Mouse (Mus musculus): ENCODE measurements at regions not wholly inside any gene's neighbourhood (a gene's known extent, or its start where the extent isn't known, plus 50 kb on each side); places are given as distances from the start of the nearest gene placed in this dataset.

DNA sequence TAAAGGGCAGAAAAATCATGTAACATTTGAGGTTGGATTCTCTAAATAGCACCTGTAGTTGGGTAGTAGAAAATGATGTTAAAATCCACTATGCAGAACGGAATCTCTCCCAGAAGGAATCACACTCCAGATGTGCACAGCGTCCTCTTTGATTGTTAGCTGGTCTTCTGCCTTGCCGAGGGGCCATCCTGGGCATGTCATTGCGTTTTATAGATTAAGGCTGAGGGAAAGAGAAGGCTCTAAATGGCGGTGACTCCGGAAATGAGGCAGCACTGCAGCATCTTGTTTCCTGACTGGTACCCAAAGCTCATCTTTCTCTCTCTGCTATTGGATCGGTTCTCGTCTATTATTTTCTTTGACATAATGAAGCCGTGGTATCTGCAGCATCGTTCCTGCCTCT lies 237.5 kb downstream of the Ttll7 start:
- H3K4me2 ChIP-seq (ENCODE audit: low read depth, low read length) = no peak overlapping the region

DNA sequence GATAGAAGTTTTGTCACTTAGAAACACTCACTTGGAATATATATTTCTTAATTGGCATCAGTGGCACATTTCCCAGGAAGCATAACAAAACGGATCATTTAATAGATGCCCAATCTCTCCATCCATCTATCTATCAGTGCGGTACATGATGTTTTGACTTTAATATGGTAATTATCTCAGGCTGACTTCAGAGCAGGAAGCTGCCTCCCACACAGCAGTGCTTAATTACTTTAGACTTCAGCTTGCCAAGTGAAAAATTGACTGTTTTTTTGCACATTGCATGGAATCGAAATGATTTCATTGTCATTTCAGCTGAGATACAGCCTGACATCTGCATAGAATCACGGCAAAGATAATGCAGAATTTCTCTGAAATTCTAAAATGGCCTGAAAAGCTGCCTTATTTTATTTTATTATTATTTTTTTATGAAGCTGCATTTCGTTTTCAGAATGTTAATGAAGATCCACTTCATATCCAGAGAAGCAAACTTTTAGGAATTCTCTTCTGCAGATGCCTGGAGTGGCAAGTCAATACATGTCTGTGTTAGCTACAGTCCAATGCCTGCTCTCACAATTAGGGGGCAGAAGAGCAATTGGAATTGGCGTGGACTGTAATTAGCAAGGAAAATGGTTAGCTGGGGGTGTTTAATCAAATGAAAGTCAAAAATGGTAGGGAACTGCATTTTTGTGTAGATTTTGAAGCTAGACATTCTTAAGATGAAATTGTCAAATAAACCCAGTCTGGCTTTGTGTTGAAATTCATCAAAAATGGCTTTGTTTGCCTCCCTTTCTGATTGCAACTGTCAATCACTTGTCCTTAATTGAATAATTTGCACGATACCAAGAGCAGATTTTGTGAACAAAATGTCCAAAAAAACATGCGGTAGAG lies 240.3 kb downstream of the Ttll7 start:
- Histone ChIP-seq H3K4me2 (ENCODE audit: low read depth, low read length) (no peak overlapping the region), H3K27me3 (ENCODE audit: control insufficient read depth, insufficient read depth, low read length) (no peaks in the 10 kb centered on the region), H3K4me3 (replicated peaks; ENCODE audit: low read length) (no peak overlapping the region), H3K36me3 (ENCODE audit: control insufficient read depth, insufficient read depth, low read length) (no peaks in the 10 kb centered on the region), H3K27ac (ENCODE audit: low read length) (no peak overlapping the region), H3K9ac (ENCODE audit: low read length) (no peak overlapping the region), H3K4me1 (ENCODE audit: control insufficient read depth, insufficient read depth, low read length) (no peaks in the 10 kb centered on the region), H3K9me3 (replicated peaks; ENCODE audit: control insufficient read depth, low read length) (no peaks in the 10 kb centered on the region)
- 75% methylated on average over 8 of the region's 8 CpGs for WGBS
- no peak for ATAC-seq (ENCODE audit: insufficient read depth, low FRiP score)

More for the DNA sequence above, 237.5 kb downstream of the Ttll7 start:
- no peaks in the 10 kb centered on the region for H3K9me3 ChIP-seq (replicated peaks; ENCODE audit: control insufficient read depth, low read length)
- no peaks in the 10 kb centered on the region for H3K27me3 ChIP-seq (ENCODE audit: control insufficient read depth, insufficient read depth, low read length)
- H3K4me3 ChIP-seq (replicated peaks; ENCODE audit: low read length) = no peak overlapping the region
- no peaks in the 10 kb centered on the region for H3K36me3 ChIP-seq (ENCODE audit: control insufficient read depth, insufficient read depth, low read length)
- no peak overlapping the region for H3K27ac ChIP-seq (ENCODE audit: low read length)
- H3K9ac ChIP-seq (ENCODE audit: low read length) = no peak overlapping the region
- WGBS = 80% methylated on average over 10 of the region's 10 CpGs
- H3K4me1 ChIP-seq (ENCODE audit: control insufficient read depth, insufficient read depth, low read length) = no peaks in the 10 kb centered on the region
- no peak for ATAC-seq (ENCODE audit: insufficient read depth, low FRiP score)

DNA sequence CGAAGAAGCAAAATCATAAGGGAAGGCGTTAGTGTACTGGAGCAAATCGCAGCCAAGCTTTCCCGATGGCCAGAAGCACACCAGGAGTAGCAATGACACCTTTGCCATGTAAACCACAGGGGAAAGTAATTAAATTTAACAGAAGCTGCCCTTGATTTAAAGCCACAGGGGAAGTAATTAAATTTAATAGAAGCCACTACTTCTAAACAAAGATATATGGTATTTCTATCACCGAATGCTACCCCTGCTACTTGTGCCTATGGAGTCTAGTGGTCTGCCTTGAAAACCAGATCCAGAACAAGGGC lies 240.9 kb downstream of the Ttll7 start:
- Histone ChIP-seq H3K27ac (ENCODE audit: low read length) (no peak overlapping the region), H3K4me2 (ENCODE audit: low read depth, low read length) (no peak overlapping the region), H3K9me3 (replicated peaks; ENCODE audit: control insufficient read depth, low read length) (no peaks in the 10 kb centered on the region), H3K4me3 (replicated peaks; ENCODE audit: low read length) (no peak overlapping the region), H3K27me3 (ENCODE audit: control insufficient read depth, insufficient read depth, low read length) (no peaks in the 10 kb centered on the region), H3K4me1 (ENCODE audit: control insufficient read depth, insufficient read depth, low read length) (no peaks in the 10 kb centered on the region), H3K9ac (ENCODE audit: low read length) (no peak overlapping the region), H3K36me3 (ENCODE audit: control insufficient read depth, insufficient read depth, low read length) (no peaks in the 10 kb centered on the region)
- 95% methylated on average over 5 of the region's 5 CpGs for WGBS
- no peak for ATAC-seq (ENCODE audit: insufficient read depth, low FRiP score)

DNA sequence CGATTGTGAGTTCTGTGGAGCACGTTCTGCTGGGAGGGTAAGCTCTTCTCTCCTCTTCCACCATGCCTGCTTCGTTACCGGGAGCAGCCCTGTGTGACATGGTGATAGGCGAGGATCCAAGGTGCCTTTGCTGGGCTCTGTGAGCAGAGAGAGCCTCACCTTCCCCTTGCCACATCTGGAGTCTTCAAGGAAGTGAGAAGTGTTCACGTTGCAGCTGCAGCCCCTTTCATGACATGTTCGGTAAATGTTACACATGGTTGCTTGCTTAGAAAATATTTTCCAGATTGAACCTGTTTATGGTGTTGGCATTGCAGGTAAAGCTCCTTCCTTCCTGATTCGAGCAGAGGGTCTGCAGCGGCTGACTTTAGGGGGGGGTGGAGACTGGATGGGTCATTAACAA lies 244.0 kb downstream of the Ttll7 start:
- Histone ChIP-seq H3K27me3 (ENCODE audit: control insufficient read depth, insufficient read depth, low read length) (no peaks in the 10 kb centered on the region), H3K27ac (ENCODE audit: low read length) (no peak overlapping the region), H3K4me1 (ENCODE audit: control insufficient read depth, insufficient read depth, low read length) (no peaks in the 10 kb centered on the region; the same call in 1 of the 2 replicates), H3K9ac (ENCODE audit: low read length) (no peak overlapping the region), H3K4me2 (ENCODE audit: low read depth, low read length) (no peak overlapping the region), H3K36me3 (ENCODE audit: control insufficient read depth, insufficient read depth, low read length) (no peaks in the 10 kb centered on the region), H3K9me3 (replicated peaks; ENCODE audit: control insufficient read depth, low read length) (no peaks in the 10 kb centered on the region), H3K4me3 (replicated peaks; ENCODE audit: low read length) (no peak overlapping the region)
- WGBS = 57% methylated on average over 9 of the region's 9 CpGs
- no peak for ATAC-seq (ENCODE audit: insufficient read depth, low FRiP score)

DNA sequence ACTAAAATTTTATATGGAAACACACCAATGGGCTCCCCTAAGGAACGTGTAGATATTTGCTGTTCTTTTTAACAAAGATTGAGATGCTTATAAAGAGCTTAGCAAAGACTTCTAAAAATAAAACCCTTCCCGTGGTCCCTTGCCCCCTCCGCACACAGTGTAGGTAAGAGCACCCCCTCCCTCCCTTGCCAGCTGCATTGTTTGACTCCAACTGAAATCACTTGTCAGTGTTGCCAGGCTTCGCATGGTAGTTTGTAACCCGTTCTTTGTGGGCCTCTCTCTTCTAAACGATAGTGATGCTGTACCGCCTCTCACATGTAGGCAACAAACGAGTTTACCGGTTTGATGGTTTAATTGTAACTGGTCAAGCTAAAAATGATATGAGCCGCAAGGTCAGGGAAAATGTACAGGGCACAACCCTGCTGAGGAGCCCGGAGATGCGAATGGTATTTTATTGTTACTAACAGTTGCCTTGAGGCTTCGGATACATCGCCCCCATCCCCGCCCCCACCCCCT lies 246.0 kb downstream of the Ttll7 start:
- no peak for ATAC-seq (ENCODE audit: insufficient read depth, low FRiP score)
- Histone ChIP-seq H3K9me3 (replicated peaks; ENCODE audit: control insufficient read depth, low read length) (no peaks in the 10 kb centered on the region), H3K27ac (ENCODE audit: low read length) (no peak overlapping the region), H3K9ac (ENCODE audit: low read length) (no peak overlapping the region), H3K4me3 (replicated peaks; ENCODE audit: low read length) (no peak overlapping the region), H3K27me3 (ENCODE audit: control insufficient read depth, insufficient read depth, low read length) (no peaks in the 10 kb centered on the region), H3K4me2 (ENCODE audit: low read depth, low read length) (no peak overlapping the region), H3K36me3 (ENCODE audit: control insufficient read depth, insufficient read depth, low read length) (no peaks in the 10 kb centered on the region), H3K4me1 (ENCODE audit: control insufficient read depth, insufficient read depth, low read length) (no peaks in the 10 kb centered on the region; the same call in 1 of the 2 replicates)
- WGBS = 51% methylated on average over 15 of the region's 15 CpGs

DNA sequence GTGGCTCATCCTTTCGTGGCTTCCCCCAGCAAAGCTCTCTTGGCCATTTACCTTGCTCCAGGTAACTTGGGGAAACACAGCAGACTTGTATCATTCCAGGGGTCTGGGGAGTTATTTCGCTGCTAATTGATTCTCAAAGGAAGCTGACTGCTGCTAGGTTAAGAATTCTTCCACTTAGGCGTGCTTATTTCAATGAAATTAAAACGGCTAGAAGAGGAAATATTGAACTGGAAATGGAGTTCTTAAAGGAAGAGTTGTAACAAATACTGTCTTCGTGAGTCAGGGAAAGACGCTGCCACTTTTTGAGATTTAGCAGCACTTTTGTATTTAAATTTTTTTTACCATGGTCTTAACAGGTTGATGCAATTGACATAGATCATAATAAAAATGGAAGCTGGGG lies 246.4 kb downstream of the Ttll7 start:
- Histone ChIP-seq H3K36me3 (ENCODE audit: control insufficient read depth, insufficient read depth, low read length) (no peaks in the 10 kb centered on the region), H3K4me2 (ENCODE audit: low read depth, low read length) (no peak overlapping the region), H3K9me3 (replicated peaks; ENCODE audit: control insufficient read depth, low read length) (no peaks in the 10 kb centered on the region), H3K27me3 (ENCODE audit: control insufficient read depth, insufficient read depth, low read length) (no peaks in the 10 kb centered on the region), H3K27ac (ENCODE audit: low read length) (no peak overlapping the region), H3K9ac (ENCODE audit: low read length) (no peak overlapping the region), H3K4me3 (replicated peaks; ENCODE audit: low read length) (no peak overlapping the region), H3K4me1 (ENCODE audit: control insufficient read depth, insufficient read depth, low read length) (no peaks in the 10 kb centered on the region; the same call in 1 of the 2 replicates)
- WGBS = 60% methylated on average over 6 of the region's 6 CpGs
- ATAC-seq (ENCODE audit: insufficient read depth, low FRiP score) = no peak

DNA sequence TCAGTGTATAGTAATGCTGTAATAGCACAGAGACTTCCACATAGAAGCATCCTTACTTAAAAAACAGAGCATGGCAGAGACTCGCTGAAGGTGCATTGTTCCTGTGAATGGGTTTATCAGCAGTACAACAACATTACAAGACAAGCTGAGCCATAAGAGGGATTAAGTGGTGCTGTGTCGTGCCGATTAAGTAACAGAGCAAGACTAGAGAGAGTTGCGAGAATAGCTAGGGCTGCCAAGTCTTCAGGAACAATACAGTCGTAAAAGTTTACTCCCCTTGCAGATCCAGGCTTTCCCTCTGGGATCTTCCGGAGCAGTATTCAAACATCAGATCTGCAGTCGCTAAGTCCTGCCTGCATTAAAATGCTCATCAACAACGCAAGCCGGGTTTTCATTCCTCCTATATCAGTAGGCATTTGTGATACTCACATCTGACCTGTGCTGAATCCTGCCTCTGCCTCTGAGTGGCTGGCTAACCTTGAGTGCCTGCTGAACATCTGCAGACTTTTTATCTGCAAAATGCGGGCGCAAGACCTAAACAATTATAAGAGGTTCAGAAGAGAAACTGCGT lies 247.1 kb downstream of the Ttll7 start:
- Histone ChIP-seq H3K4me3 (replicated peaks; ENCODE audit: low read length) (no peak overlapping the region), H3K9ac (ENCODE audit: low read length) (no peak overlapping the region), H3K4me1 (ENCODE audit: control insufficient read depth, insufficient read depth, low read length) (no peaks in the 10 kb centered on the region; the same call in 1 of the 2 replicates), H3K27ac (ENCODE audit: low read length) (no peak overlapping the region), H3K4me2 (ENCODE audit: low read depth, low read length) (0 out of 2 replicates have a peak overlapping the region, but pooled peaks have one; percentile 1), H3K9me3 (replicated peaks; ENCODE audit: control insufficient read depth, low read length) (no peaks in the 10 kb centered on the region), H3K36me3 (ENCODE audit: control insufficient read depth, insufficient read depth, low read length) (no peaks in the 10 kb centered on the region), H3K27me3 (ENCODE audit: control insufficient read depth, insufficient read depth, low read length) (no peaks in the 10 kb centered on the region)
- no peak for ATAC-seq (ENCODE audit: insufficient read depth, low FRiP score)
- 43% methylated on average over 12 of the region's 12 CpGs for WGBS

DNA sequence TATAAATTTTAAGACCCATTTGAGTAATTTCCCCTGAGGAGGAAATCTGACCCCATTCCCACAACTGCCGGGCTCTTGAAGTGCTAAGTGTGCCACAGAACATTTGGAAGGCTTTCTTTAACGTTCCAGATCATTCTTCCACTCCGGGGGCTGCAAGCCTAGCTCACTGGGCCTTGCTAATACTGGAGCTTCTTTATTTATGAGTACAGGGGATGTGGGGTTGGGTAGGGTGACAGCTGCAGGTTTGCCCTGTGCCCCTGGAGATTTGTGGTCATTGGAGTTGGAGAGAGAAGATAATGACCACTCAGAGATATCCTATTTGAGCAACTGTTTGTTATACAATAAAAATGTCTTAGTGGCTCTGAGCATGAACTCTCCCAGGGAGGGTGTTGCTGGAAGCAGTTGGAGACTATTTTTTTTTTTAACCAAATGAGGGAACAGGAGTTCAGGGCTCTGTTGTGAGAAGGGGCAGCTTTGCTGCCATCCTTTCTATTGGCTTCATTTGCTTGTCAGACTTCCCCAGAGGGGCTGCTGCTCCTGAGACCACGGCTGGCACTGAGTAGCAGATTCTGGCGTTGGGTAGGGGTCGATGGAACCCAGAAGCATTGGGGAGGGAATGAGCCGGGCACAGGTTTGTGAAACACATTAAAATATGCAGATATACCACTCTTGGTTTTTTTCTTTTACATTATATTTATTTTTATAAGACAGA lies 249.0 kb downstream of the Ttll7 start:
- Histone ChIP-seq H3K36me3 (ENCODE audit: control insufficient read depth, insufficient read depth, low read length) (no peaks in the 10 kb centered on the region), H3K9me3 (replicated peaks; ENCODE audit: control insufficient read depth, low read length) (no peaks in the 10 kb centered on the region), H3K27ac (ENCODE audit: low read length) (no peak overlapping the region), H3K9ac (ENCODE audit: low read length) (no peak overlapping the region), H3K4me3 (replicated peaks; ENCODE audit: low read length) (no peak overlapping the region), H3K27me3 (ENCODE audit: control insufficient read depth, insufficient read depth, low read length) (no peaks in the 10 kb centered on the region), H3K4me2 (ENCODE audit: low read depth, low read length) (no peak overlapping the region), H3K4me1 (ENCODE audit: control insufficient read depth, insufficient read depth, low read length) (no peaks in the 10 kb centered on the region; the same call in 1 of the 2 replicates)
- no peak for ATAC-seq (ENCODE audit: insufficient read depth, low FRiP score)
- 50% methylated on average over 7 of the region's 7 CpGs for WGBS

DNA sequence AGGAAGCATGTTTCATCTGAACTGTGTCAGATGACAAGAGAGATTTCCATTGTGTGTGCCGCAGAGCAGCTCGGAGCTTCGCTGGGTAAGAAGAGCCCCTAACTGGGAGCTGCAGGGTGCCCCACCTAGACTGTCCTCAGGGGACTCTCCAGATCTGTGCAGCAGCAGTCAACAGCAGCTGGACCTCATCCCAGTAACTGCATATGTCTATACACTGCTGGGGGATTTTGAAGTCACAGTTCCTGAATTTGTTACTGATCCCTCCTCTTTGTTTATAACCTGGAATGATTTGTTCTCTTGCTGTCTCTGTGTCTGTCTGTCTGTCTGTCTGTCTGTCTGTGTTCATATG lies 249.6 kb downstream of the Ttll7 start:
- Histone ChIP-seq H3K9ac (ENCODE audit: low read length) (no peak overlapping the region), H3K9me3 (replicated peaks; ENCODE audit: control insufficient read depth, low read length) (no peaks in the 10 kb centered on the region), H3K4me3 (replicated peaks; ENCODE audit: low read length) (no peak overlapping the region), H3K4me2 (ENCODE audit: low read depth, low read length) (no peak overlapping the region), H3K4me1 (ENCODE audit: control insufficient read depth, insufficient read depth, low read length) (no peaks in the 10 kb centered on the region; the same call in 1 of the 2 replicates), H3K36me3 (ENCODE audit: control insufficient read depth, insufficient read depth, low read length) (no peaks in the 10 kb centered on the region), H3K27ac (ENCODE audit: low read length) (no peak overlapping the region), H3K27me3 (ENCODE audit: control insufficient read depth, insufficient read depth, low read length) (no peaks in the 10 kb centered on the region)
- WGBS = 48% methylated on average over 3 of the region's 3 CpGs
- ATAC-seq (ENCODE audit: insufficient read depth, low FRiP score) = no peak

Data from stomach, embryonic 16.5 days (tissue).